Mouse (Mus musculus) left cerebral cortex, postnatal 25 days (tissue): ENCODE results near the gene Smagp. TPM values are rescaled to one million over a fixed set of nuclear protein-coding genes. Genes with fewer than 3 reads are reported as not detected.

Experiments used
- DNase-seq, 2 experiments: peaks; one replicate each; pipeline ENCODE4 v3.0.0; 2022; ENCODE audit warnings: low spot score in 2 of 2, mixed read lengths in 1 of 2
- intact Hi-C: fragments of 180-260 bp; cut with DNase I; formaldehyde crosslinking; loops from one replicate; pipeline ENCODE4 v1.15.1; 2025
- total RNA-seq, 2 experiments: library from RNA; stranded (reverse); gene quantifications; 2 replicates each; pipeline ENCODE4 v1.2.3; 2021

The Smagp gene
- total RNA-seq = 1 to 10 TPM; 1.6 to 2.2 TPM

DNA sequence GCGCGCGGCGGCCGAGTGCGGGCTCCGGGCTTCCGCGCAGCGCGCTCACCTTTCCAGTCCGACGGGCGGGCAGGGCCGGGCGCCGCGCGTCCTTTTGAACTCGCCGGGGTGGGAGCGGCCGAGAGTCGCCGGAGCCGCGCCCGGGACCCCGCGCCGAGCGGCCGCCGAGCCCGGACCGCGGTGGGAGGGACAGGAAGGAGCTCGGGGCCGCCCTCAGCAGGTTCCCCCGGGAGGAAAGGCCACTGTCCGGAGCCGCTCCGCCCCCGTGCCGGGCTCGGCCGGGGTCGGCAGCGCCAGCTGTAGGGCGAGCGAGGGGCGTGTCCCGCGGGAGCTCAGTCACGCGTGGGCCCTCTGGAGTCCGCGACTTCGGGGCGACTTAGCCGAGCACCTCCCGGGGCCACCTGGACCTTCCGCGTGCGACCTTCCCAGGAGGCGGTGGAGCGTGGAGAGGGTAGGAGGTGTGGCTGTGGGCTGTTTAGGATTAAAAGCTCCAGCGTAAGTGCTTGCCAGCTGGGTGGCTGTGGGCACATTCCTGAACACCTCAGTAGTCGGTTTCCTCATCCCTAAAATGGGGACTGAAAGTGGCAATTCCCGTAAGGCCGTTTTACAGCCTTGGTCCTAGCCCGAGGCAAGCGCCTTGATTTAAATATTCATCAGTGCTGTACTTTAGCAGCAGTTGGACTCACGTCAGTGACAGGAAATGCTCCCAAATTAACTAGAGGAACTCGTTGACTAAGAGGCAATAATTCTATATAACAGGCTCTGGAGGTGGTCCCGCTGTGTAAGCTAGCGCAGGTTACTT, at the start of gene Smagp:
Gene Smagp (minus strand): TSS at position 241 of the 802 bp plus-strand sequence.
- no peak for DNase-seq
- intact Hi-C loops = loop anchor here (5.0 kb wide), 1 partner anchor 45 kb away; no protein-coding TSS in a partner anchor

DNA sequence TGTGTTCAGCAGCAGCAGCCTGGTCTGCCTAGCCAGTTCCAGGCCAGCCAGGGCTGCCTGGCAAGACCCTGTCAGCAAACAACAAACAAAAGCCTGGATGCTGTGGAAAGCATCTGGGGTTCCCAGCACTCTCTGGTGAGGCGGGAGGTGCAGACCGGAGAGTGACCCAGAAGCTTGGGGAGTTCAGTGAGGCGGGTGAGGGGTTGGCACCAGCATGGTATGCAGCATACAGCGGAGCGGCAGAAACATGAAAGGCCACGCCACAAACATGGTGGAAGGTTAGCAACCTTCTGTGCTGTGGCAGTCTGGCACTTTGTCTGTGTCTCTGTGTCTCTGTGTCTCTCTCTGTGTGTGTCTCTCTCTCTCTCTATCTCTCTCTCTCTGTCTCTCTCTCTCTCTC, 49.7 kb upstream of the Smagp start:
- DNase-seq = no peak
- intact Hi-C loops = loop anchor here (10.0 kb wide), 1 partner anchor 192 kb away; the partner anchor contains the start of gene Csrnp2

DNA sequence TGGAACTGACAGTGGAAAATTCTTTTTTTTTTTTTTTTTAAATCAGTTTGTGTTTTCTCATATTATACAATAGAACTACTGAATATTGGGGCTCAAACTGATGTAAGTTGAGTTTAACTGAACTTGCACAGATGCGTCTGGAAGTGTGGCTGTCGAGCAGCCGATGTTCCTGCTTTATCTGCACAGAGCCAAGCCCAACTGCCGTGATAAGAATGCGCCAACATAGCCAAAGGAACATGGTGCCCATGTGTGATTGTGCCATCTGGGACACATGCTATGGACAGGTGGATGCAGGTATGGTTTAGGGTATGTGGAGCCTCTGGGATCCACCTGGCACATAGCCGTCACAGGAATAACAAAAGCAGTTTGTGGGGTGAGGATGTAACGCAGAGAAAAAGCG, 49.1 kb upstream of the Smagp start:
- intact Hi-C loops = loop anchor here (10.0 kb wide), 1 partner anchor 191 kb away; the partner anchor contains the start of gene Csrnp2

DNA sequence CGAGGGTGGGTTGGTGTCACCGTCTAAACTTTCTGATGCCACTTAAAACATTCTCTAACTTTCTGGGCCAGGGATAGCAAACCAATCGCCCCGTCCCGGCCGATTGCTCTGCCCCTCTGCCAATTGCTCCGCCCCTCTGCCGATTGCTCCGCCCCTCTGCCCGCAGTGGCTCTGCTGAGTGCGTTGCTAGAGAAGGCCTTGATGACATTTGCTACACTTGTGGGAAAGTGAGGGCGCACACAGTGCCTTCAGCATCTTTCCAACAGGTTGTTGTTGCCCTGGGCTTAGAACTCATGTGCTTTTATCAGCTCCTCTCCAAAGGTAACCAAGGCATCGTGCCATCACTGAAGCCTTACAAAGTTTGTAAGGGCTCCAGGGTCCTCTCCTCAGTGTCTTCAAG, 48.5 kb upstream of the Smagp start:
- intact Hi-C loops = loop anchor here (10.0 kb wide), 1 partner anchor 190 kb away; the partner anchor contains the start of gene Csrnp2
- DNase-seq = no peak

More for the DNA sequence above, 49.1 kb upstream of the Smagp start:
- DNase-seq = no peak

DNA sequence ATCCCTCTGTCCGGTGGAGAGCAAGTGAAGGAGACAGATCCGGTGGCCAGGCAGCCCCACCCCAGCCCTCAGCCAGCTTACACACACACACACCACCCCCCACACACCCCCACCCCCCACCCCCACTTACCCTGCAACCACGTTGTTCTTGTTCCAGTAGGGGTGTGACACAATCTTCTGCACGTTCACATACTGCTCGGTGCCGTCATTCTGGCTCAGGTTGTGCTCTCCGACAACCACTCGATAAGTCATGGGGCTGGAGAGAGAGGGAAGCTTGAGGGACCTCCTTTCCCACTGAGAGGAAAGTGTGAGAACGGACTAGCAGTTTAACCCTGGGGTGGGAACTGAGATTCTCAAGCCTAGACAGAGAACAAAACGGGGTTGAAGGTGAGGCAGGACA, 47.7 kb upstream of the Smagp start:
- intact Hi-C loops = loop anchor here (5.0 to 10.0 kb wide), 3 partner anchors 47 to 190 kb away; partner anchors contain the start of genes Csrnp2 and Smagp
- no peak for DNase-seq

DNA sequence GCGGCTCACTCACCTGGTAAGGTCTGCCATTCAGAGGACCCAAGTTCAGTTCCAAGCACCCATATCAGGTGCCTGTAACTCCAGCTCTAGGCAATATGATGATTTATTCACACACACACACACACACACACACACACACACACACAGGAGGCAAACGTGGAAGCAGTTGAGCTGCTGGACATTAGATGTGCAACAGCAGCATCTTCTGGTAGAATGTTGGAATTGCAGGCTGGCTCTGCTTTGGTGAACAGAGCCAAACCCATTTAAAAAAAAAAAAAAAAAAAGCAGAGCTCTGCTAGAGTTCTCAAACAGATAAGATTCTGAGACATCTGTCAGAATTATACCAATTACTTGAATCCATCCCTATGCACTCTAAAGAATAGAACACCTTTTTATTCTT, 46.3 kb upstream of the Smagp start:
- DNase-seq = peak; percentile 82 to 83
- intact Hi-C loops = loop anchor here (2.0 to 10.0 kb wide), 4 partner anchors 46 to 214 kb away; partner anchors contain the start of genes Csrnp2, Letmd1 and Smagp

DNA sequence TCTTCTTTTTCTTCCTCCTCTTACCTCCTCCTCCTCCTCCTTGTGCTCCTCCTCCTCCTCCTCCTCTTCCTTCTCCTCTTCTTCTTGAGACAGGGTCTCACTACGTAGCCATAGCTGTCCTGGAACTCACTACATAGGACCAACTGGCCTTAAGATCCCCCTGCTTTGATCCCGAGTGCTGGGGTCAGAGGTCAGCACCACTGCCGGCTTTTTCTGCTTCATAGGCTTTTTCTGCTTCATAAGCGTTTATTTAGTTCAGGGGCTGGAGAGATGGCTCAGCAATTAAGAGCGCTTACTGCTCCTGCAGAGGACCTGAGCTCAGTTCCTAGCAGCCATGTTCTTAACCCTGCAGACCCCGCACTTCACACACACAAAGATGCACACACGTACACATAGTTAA, 45.0 kb upstream of the Smagp start:
- DNase-seq = no peak
- intact Hi-C loops = loop anchor here (2.0 to 10.0 kb wide), 4 partner anchors 44 to 213 kb away; partner anchors contain the start of genes Csrnp2, Letmd1 and Smagp

DNA sequence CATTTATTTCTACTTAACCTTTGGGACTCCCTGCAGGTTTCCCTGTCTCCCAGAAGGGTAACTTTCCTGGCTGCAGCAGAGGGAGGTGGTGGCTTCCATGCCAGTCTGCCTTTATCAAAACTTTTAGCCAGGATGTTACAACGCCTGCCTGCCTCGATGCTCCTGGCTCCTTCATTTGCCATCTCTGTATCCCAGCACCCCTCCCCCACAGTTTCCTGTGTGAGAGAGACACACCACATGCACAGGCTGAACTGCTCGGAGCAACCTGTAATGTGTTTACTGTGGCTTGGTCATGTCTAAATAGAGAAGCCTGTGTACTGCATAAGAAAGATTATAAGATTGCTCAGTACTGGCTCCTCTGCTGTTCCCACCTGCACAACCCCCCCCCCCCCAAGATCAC, 43.6 kb upstream of the Smagp start:
- no peak for DNase-seq
- intact Hi-C loops = loop anchor here (5.0 to 10.0 kb wide), 3 partner anchors 43 to 186 kb away; partner anchors contain the start of genes Csrnp2 and Smagp

DNA sequence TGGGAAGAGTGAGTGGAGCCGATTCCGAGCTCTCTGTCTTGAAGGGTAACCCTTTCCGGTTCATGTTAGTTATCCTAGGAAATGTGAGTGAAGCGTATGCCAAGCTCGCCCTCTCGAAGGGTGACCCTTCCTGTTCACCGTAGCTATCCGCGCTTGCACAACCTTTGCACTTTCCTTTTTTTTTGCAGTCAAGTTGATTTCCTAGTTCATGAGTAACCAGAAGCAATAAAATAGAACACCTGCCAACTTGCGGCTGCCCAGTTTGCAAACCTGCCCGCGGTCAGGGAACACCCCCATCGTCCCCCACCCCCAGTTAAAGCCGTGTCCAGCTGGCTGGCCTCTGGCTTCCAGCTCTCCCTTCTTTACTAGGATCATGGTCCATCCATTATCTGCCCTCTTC, 42.3 kb upstream of the Smagp start:
- intact Hi-C loops = no loop called here
- DNase-seq = no peak

DNA sequence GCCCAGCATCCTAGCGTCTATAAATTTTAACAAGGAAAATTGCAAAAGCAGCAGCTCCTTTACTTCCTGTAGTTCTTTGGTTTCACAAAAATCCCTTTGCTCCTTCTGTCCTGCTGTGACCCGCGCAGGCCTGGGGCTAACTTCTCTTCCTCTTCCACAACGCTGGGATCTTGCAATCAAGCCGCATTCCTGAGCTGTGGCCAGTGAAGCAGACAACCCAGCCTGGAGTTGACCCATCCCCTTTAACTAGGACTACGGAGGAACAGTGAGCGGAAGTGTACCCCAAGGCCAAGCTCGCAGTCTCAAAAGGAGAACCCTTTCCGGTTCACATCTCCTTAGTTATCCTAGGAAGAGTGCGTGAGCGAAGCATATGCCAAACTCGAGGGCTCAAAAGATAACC, 41.8 kb upstream of the Smagp start:
- intact Hi-C loops = no loop called here
- DNase-seq = no peak

DNA sequence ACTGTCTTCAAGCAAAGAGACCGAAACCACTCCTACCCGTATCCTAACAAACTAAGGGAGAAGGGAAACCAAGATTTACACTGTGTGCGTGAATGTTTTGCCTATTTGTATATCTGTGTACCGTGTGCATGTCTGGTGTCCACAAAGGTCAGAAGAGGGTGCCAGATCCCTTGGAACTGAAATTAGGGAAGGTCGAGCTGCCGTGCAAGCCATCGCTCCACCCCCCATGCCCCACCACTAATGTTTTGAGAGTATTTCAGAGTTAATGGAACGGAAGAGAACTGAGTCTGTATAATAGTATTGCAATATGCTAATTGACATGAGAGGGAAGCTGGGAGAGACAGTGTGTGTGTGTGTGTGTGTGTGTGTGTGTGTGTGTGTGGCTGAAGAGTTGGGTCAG, 40.9 kb upstream of the Smagp start:
- DNase-seq = no peak
- intact Hi-C loops = no loop called here

DNA sequence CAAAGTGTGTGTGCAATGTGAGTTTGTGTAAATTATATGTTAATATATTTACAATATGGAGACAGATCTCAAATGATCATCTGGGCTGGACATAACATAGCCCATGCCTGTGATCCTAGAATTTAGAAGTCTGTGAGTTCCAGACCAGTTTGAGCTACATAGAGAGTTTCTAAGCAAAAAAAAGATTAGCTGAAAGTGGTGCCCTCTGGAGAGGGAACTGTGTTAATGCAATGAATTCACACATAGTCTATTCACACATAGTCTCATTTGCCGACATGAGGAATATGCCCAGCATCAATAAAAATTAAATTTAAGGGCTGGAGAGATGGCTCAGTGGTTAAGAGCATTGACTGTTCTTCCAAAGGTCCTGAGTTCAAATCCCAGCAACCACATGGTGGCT, 39.8 kb upstream of the Smagp start:
- DNase-seq = no peak
- intact Hi-C loops = no loop called here

DNA sequence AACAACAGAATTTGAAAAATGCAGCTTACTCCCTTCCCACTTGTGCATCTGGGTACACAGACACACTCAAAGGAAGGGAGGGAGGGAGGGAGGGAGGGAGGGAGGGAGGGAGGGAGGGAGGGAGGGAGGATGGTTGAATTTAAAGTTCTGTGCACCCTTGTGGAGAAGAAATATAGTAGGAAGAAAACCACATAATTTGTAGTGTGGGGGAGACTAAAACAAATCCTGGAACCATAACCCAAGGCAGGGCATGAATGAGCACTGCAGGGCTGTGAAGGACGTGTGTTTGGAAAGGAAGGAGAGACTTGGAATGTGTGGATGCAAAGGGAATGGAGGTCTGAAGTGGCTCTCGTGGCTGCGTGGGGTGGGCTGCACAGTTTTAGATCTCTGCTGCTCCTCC, 38.7 kb upstream of the Smagp start:
- DNase-seq = no peak
- intact Hi-C loops = no loop called here

DNA sequence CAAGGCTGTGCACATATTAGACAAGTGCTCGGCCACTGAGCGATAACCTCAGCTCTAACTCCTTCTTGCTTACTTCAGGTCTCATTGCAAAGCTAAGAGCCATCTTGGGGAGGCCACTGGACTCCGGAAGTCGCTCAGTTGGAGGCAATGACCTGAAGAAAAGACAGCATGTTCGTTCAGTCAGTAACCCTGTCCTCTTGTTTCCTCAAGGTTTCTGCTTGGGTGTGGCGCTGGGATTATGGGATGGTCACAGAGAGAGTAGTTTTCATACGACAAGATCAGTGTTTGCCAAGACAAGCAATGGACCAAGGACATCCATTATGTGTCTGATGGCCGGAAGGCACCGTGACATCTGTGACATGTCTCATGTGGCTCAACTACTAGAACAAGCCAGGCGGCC, 37.8 kb upstream of the Smagp start:
- DNase-seq = no peak
- intact Hi-C loops = no loop called here

DNA sequence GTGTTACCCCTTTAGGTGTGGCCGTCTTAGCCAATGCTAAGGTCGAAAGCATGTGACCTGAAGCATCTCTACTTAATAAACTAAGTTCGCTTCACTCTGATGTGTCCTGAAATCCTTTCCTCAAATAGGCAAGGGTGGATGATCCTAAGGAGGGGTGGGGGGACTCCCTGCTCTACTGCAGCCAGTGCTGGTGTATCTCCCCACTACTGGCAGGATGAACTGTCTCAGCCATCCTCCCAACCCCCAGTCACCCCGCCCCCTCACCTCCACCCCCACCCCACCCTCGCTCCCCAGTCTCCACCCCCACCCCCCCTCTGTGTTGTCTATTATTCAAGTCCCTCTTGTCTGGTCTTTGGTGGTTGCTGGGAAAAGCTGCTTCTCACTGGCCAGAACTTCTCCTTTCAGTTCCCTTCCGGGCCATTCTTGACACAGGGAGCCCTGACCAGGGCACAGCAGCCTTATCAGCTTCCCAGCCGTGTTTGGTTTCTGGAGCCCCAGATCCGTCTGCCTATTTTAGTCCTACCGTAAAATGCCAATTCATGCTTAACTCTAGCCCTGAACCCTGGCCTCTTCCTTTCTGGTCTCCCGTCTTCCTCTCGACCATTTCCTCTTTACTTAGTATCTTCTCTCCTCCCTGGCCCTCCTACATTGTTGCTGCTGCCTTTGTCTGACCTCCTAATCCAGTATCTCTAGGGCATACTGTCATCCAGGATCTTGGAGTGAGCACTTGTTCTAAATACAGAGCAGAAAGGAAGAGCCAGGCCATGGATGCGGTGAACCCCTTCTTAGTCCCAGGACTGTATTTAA, 37.0 kb upstream of the Smagp start:
- intact Hi-C loops = no loop called here
- DNase-seq = peak in 1 of 2 experiments; percentile 50

DNA sequence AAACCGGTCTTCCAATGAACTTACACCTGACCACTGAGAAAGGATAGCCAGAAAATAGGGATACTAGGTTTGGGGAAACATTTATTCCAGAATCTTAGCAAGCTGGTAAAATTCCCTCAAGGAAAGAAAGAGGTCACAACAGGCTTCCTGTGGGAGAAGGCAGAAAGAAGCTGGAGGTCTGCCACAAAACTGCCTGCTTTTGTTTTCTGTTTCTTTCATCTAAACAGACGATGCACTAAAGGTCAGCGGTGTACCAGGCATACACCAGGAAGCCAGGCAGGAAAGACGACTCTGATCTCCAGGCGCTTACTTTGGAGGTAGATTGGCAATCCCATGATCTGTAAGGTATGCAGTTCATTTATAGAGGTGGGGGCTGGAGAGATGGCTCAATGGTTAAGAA, 34.1 kb upstream of the Smagp start:
- intact Hi-C loops = no loop called here
- DNase-seq = no peak

DNA sequence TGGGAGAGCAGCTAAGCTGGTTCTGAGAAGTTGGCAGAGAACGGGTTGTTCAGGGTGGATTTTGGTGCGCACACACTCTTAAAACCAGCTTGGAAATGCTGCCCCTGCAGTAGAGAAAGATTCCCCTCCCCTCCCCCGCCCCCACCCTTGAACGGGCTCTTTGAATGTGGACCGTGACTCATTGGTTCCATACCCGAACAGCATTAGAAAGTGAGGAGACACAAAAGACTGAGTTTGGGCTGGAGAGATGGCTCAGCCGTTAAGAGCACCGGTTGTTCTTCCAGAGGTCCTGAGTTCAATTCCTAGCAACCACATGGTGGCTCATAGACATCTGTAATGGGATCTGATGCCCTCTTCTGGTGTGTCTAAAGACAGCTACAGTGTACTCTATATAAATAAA, 33.3 kb upstream of the Smagp start:
- intact Hi-C loops = no loop called here
- DNase-seq = no peak

DNA sequence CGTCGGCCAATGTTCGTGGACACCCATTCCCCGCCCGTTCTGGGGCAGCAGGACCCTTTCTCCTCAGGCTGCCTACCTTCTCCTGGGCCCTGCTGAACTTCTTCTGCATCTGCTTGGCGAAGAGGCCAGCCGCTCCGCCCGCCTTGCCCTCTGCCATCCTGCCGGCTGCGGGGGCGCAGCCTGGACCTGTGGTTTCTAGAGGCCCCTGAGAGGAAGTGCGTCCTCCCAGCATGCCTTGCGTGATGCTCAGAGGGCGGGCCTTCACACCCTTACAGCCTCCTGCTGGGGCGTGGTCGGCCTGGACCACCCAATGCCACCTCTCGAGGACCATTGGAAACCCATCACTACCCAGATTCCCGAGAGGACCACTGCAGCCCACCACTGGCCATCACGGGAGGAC, 32.6 kb upstream of the Smagp start, which contains the start of gene Bin2:
Gene Bin2 (minus strand): TSS at position 217 of the 400 bp plus-strand sequence.
- intact Hi-C loops = no loop called here
- no peak for DNase-seq

DNA sequence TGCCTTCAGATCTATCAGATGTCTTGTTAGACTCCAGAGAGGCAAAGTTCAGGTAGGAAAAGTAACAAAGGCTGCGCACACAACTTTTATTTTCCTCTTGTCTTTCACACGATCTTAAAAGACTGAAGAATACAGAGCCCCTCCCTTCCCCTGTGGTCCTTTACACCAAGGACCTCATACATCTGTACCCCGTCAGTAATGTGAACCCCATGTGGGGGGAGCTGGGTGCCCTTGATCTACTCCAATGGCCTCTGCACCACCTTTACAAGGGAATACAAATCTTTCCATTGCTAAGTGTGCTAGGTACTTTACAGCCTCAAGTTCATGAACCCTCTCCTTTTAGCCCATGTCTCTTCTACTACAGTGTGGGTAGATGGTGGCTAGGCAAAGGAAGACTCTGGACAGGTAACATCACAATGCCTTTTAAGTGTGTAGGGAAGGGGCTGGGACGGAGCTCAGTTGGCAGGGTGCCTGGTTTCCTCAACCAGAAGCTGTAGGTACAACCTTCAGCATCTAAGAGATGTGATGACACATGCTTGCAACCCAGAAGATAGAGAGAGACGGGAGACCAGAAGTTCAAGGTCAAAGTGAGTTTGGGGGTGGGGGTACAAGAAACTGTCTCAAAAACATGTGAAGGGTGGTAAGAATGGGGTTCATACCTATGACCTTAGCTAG, 31.3 kb upstream of the Smagp start:
- intact Hi-C loops = no loop called here

DNA sequence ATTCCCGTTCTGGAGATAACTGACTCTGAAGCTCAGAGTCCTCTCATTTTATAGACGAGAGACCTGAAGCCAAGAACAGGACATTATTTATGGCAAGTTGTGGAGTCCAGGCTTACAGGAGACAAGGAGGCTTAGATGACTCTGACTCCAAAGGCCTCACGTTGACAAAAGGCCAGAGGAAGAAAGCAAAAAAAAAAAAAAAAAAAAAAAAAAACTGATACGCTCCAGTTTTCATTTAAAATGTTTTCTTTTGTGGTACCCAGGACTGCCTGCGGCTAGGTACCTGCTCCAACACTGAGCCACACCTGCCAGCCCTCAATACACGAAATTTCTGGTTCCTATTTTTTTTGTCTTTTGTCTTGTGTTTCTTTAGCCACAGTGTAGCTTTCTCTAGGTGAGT, 30.7 kb upstream of the Smagp start:
- DNase-seq = no peak
- intact Hi-C loops = no loop called here

More for the DNA sequence above, 31.3 kb upstream of the Smagp start:
- DNase-seq = no peak
